Mouse (Mus musculus) cerebellum, postnatal 14 days (tissue): Measurements from ENCODE around the gene Dnajc3.

Experiments used
- DNase-seq, 2 experiments: peaks; one replicate each; pipeline ENCODE4 v3.0.0; 2021; ENCODE audit warnings: mixed read lengths in 2 of 2

Dnajc3 gene

DNA sequence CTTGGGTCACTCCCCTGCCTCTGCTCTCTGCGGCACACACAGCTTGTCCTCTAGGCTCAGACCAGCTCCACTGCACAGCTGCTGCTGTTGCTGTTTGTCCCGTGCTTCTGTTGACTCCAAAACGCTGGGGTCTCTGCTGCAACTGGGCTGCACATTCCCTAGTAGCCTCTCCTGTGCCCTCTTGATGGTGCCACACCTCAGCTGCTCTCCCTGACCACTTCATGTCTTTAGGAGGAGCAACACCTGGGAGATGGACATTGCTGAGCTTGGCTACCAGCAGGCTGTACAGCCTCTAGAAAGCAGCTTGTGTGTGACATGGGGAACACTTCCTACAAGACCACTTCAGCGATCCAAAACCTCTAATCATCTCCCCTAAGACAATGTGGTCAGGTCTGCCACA, 46.4 kb downstream of the Dnajc3 start:
- no peak for DNase-seq

DNA sequence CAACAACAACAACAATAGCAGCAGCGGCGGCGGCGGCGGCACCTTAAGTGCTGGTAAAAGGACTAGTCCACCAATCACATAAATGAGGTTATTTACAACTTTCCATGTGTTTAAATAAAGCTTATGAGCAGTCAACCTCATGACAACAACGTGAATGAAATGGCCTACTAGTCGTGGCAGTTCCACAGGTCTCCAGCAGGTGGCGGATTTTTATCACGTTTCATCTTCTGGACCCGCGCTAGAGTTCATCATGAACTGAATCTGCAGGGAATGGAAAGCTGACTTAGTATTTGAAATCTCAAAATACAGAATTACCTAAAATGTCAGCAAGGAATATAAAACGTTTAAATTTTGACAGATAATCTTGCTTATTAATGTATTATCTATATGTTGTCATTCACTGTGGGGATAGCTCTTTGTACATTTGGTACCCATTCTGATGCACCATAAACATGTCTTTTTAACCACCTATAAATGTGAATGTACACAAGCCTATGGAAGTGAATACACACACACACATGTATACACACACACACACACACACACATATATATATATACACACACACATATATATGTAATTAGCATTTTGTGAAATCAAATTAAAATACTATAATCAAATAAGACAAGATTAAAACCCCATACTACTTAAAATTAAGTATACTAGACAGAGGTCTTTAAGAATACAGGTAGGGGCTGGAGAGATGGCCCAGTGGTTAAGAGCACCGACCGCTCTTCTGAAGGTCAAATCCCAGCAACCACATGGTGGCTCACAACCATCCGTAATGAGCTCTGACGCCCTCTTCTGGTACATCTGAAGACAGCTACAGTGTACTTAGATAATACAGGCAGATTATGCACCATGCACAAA, 49.1 kb downstream of the Dnajc3 start:
- peak; percentile 86 to 89 for DNase-seq

DNA sequence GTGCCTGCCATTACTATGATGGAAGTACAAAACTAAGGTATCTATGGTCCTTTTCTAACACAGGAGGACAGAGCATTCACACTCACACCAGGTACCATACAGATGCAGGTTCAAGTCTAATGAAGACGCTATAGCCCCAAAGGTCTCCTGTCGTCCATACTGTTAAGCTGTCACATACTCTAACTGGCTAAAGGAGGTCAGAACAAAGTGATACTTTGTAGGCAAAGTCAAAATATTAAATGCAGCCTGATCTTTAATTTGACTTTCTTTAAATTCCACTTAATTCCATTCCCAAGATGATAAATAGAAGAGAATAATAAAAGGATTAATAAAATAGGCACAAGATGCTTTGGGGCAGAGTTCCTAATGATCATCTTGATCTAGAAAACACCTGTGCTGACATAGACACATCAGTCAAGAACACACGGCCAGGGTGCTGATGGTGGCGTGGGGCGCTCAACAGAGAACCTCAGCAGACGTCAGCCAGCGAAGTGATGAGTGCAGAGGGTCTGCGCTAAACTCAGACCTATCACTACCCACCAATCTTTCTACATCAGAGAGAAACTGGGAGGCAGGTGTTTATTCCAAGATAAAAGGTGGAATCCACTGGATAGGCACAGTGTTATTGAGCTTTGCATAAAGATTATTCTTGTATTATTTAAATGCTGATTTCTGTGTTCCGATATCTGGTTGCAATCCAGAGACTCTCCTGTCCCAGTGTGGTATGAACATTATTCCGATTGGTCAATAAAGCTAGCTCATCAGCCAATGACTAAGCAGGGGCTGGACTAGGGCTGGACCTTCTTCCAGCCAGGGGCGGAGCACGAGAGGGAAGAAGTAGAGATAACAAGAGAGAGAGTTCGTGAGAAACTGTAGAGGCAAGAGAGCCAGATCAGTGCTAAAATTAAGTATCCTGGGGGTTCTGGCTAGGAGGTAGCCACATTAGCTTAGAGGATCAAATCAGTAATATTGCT, 50.0 kb downstream of the Dnajc3 start:
- DNase-seq: no peak

DNA sequence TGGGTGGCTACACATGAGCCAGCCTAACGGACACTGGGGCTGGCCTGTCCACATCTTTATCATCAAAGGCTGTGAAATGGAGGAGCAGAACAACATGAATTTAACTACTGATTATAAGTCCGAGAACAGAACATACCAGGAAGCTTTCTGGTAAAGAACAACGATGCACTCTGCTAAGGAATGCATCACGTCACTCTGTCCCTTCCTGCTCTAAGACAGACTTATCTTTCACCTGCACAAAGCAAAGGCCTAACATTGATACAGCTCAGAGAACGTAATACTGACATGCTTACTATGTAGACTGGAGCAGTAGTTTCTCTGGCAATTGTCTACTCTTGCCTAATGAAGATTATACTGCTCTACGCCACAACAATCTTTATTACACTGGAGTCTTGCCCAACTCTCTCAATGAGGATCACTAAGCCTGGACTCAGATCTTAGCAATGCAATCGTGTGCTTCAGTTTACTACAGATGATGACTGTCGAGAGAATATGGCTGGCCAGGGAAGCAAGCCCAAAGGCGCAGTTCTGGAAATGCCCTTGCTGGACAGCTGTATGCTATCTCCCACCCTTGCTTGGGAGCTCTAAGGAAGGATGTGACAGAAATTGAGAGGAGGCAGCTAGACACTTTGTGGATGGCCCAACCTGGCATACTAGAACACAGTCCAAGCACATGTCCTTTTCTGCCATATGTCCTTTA, 57.6 kb downstream of the Dnajc3 start:
- DNase-seq: no peak

DNA sequence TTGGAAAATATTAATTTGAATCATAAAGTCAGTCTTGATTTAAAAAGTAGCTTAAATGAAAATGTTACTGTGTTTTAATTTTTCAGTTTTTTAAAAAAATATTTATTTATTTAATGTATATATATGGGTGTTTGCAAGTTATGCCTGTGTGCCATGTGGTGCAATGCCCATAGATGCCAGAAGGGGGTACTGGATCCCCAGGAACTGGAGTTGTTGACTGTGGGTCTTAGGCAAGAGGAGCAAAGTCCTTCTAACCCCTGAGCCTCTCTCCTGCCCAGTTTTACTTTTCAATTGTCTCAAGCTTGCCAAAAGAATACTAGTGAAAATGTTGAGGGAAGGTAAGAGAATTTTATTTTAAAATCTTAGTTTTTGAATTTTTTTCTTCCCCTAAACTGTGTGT, 65.5 kb downstream of the Dnajc3 start:
- DNase-seq: peak in 1 of 2 experiments; percentile 39

GRCm38 (mm10) chr14:119005834-119006233, 68.1 kb downstream of the Dnajc3 start:
- peak; percentile 24 to 32 for DNase-seq

- DNase-seq: peak; percentile 50 to 60
Observed at GRCm38 (mm10) chr14:119006441-119007102, 68.8 kb downstream of the Dnajc3 start.

DNA sequence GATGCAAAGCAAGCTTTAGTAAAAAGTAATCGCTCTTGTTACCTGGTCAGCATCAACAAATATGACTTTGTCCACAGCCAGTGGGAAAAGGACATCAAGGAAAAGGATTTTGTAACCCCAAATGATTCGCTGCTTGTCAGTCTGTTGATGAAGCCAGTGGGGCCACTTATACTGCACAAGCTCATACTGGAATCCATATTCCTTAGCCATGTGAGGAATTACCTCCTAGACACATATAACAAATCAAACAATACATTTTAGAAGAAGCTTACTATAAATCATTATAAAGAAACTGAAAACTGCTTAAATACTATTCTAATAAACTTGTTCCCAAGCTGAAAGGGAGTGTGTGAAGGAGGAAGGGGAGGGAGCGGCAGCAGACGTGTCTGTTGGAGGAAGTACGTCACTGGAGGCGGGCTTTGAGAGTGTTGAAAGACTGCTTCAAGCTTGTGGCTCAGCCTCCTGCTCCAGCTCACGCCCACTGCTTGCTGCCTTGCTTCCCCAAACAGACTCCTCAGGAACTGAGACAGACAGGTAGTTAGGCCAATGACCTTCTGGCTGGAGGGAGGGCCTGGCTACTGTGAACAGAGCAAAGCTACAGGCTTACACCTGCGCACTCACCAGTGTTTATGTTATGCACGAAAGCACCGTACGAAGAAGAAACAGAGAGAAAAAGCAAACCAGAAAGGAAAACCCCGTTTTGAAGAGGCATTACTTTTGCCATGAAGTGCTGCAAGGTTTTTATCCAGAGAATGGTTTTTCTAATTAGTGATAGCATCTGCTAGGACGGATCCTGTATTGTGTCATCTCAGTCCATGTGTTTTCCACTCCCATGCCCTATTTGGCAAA, 69.6 kb downstream of the Dnajc3 start:
- peak; percentile 99 for DNase-seq

DNA sequence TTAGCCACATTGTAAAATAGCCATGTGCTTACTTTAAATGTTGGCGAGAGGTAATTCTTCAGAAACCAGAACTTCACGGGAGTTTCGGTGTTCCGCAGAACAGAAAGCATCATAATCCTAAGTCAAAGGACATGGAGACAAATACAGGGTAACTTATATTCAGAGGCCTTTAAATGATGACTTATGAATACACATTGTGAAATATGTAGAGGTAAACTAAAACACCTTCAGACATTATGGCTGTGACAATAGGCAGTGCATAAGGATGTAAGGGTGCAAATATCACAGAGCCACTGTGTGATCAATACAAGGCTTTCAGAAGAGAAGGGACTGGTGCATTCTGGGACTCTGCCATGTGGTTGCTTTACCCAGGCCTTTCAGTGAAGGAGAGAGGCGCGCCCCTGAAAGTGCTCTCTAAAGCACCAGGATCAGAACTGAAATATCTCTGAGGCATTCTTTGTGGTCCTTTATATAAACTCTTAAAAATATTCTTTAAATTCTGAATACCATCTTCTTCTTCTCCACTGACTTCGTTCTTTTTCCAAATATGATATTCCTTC, 70.3 kb downstream of the Dnajc3 start:
- peak in 1 of 2 experiments; percentile 25 for DNase-seq

- DNase-seq: no peak
Observed at GRCm38 (mm10) chr14:119009531-119009930, 71.8 kb downstream of the Dnajc3 start.

GRCm38 (mm10) chr14:119012607-119013431, 75.0 kb downstream of the Dnajc3 start:
- peak; percentile 85 to 86 for DNase-seq

- peak in 1 of 2 experiments; percentile 13 for DNase-seq
Observed at GRCm38 (mm10) chr14:119013549-119013948, 75.8 kb downstream of the Dnajc3 start.

DNA sequence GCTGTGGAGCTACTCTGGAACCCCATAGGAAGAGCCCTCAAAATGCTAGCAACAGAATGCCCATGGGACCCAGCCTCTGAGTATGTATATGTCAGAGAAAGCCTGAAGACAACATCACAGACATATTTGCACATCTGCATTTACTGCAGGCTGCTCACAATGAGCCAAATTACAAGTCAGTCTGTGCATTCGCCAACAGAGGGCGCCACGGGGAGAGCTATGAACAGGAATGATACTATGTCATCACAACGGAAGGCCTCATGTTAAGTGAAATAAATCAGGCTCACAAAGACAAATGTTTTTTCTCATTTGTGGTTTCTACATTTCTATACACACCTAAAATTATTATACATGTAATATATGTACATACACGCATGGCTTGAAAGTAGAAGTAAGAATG, 88.1 kb downstream of the Dnajc3 start:
- peak in 1 of 2 experiments; percentile 42 for DNase-seq

GRCm38 (mm10) chr14:119027130-119027529, 89.4 kb downstream of the Dnajc3 start:
- DNase-seq: peak; percentile 57 to 62

GRCm38 (mm10) chr14:119027675-119028253, 90.0 kb downstream of the Dnajc3 start:
- DNase-seq: no peak
